Mouse (Mus musculus) lung, postnatal 36 days (tissue): ENCODE results near the gene Tuba3b.
A peak's percentile ranks its signal among the peaks of the same experiment; 100 is the strongest.

Experiments used
- DNase-seq: peaks from one replicate; pipeline ENCODE4 v3.0.0; 2022; ENCODE audit warnings: mixed read lengths

Tuba3b gene

GRCm38 (mm10) chr6:145615666-145616210 lies at the start of gene Tuba3b:
TSS of gene Tuba3b (plus strand) at chr6:145615757.
- DNase-seq, result no peak

- peak; percentile 74 for DNase-seq
Observed at GRCm38 (mm10) chr6:145567296-145567695, 48.3 kb upstream of the Tuba3b start.

- DNase-seq, result no peak
Observed at GRCm38 (mm10) chr6:145567832-145568231, 47.7 kb upstream of the Tuba3b start.

GRCm38 (mm10) chr6:145568701-145569100 lies 46.9 kb upstream of the Tuba3b start:
- DNase-seq, result peak; percentile 80

- DNase-seq, result no peak
Observed at GRCm38 (mm10) chr6:145573250-145574013, 42.1 kb upstream of the Tuba3b start.

GRCm38 (mm10) chr6:145576762-145577161 lies 38.8 kb upstream of the Tuba3b start:
- DNase-seq, result no peak

- DNase-seq, result peak; percentile 26
Observed at GRCm38 (mm10) chr6:145578457-145579185, 36.9 kb upstream of the Tuba3b start.

- no peak for DNase-seq
Observed at GRCm38 (mm10) chr6:145579761-145580160, 35.8 kb upstream of the Tuba3b start.

- DNase-seq, result no peak
Observed at GRCm38 (mm10) chr6:145581366-145582170, 34.0 kb upstream of the Tuba3b start.

GRCm38 (mm10) chr6:145585052-145585973 lies 30.2 kb upstream of the Tuba3b start:
- DNase-seq, result no peak

- DNase-seq, result no peak
Observed at GRCm38 (mm10) chr6:145590501-145591293, 24.9 kb upstream of the Tuba3b start.

GRCm38 (mm10) chr6:145591578-145591977 lies 24.0 kb upstream of the Tuba3b start:
- DNase-seq, result no peak

GRCm38 (mm10) chr6:145592036-145592435 lies 23.5 kb upstream of the Tuba3b start:
- DNase-seq, result no peak

GRCm38 (mm10) chr6:145592531-145592998 lies 23.0 kb upstream of the Tuba3b start:
- no peak for DNase-seq

GRCm38 (mm10) chr6:145593991-145594390 lies 21.6 kb upstream of the Tuba3b start:
- DNase-seq, result no peak

- no peak for DNase-seq
Observed at GRCm38 (mm10) chr6:145595905-145596304, 19.7 kb upstream of the Tuba3b start.

GRCm38 (mm10) chr6:145598794-145599555 lies 16.6 kb upstream of the Tuba3b start:
- peak; percentile 73 for DNase-seq

- DNase-seq, result no peak
Observed at GRCm38 (mm10) chr6:145604126-145604525, 11.4 kb upstream of the Tuba3b start.

GRCm38 (mm10) chr6:145604648-145605047 lies 10.9 kb upstream of the Tuba3b start:
- DNase-seq, result no peak

- no peak for DNase-seq
Observed at GRCm38 (mm10) chr6:145605203-145605602, 10.4 kb upstream of the Tuba3b start.
